Mouse (Mus musculus) ES-Bruce4 (cell line): Measurements from ENCODE around the gene Spi1.

Experiments used
- CTCF ChIP-seq: IDR thresholded peaks from one replicate; pipeline ENCODE4 v1.8.1; 2011; ENCODE audit warnings: low read depth, low read length
- EP300 ChIP-seq: IDR thresholded peaks from 2 replicates; pipeline ENCODE4 v1.6.1; 2011; ENCODE audit warnings: low read depth, low read length; ENCODE audit not compliant: insufficient read depth
- POLR2A ChIP-seq: IDR thresholded peaks from one replicate; pipeline ENCODE4 v1.8.1; 2011; ENCODE audit warnings: low read length; ENCODE audit not compliant: insufficient read depth

DNA sequence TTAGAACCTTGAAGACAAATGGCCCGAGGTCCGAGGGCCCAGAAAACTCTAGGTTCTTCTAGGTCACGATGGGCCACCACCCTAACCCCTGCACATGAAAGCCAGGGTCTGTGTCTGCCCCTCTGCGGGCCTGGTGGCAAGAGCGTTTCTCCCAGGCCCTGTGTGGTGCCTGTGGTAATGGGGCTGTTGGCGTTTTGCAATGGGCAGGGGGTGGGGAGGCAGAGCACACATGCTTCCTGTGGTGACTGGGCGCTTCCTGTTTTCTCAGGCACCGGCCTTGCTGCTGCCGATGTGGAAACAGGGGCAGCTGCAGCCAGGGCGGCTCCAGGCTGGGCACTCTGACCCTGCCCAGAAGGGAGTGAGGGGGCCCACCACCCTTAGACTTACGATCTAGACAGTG lies 654 bp downstream of the Spi1 start:
- TF ChIP-seq CTCF (no peak), POLR2A (no peak), EP300 (no peak)
